Mouse (Mus musculus) lung, embryonic 15.5 days (tissue): ENCODE data around the gene Mas1. TPM values are rescaled to one million over a fixed set of nuclear protein-coding genes. Genes with fewer than 3 reads are reported as not detected.
"Not testable (repeated sequence)": the region's sequence is repeated elsewhere in the genome, so short reads cannot be mapped to it uniquely, and the experiment has no call there.

Source experiments
- ATAC-seq: fragments of 200-750 bp; cut with Nextera tagmentation; 2 replicates; pipeline ENCODE4 v1.8.0; 2017; ENCODE audit warnings: moderate number of reproducible peaks, borderline replicate concordance; ENCODE audit not compliant: low FRiP score, low TSS enrichment; ENCODE audit errors: extremely low read depth
- H3K27ac ChIP-seq: fragments of 300-500 bp; sonication (generic); 2 replicates; pipeline ENCODE4 v1.5.1; 2015; ENCODE audit warnings: moderate library complexity, mild to moderate bottlenecking, inconsistent platforms
- H3K27me3 ChIP-seq: fragments of 300-500 bp; sonication (generic); 2 replicates; pipeline ENCODE4 v1.6.1; 2015; ENCODE audit warnings: inconsistent platforms
- H3K36me3 ChIP-seq: fragments of 300-500 bp; sonication (generic); 2 replicates; pipeline ENCODE4 v1.6.1; 2015; ENCODE audit warnings: inconsistent platforms
- H3K4me1 ChIP-seq: fragments of 300-500 bp; sonication (generic); 2 replicates; pipeline ENCODE4 v1.6.1; 2015; ENCODE audit warnings: inconsistent platforms
- H3K4me2 ChIP-seq: fragments of 300-500 bp; sonication (generic); 2 replicates; pipeline ENCODE4 v1.6.1; 2015; ENCODE audit warnings: inconsistent platforms, mild to moderate bottlenecking, moderate library complexity
- H3K4me3 ChIP-seq: fragments of 300-500 bp; sonication (generic); 2 replicates; pipeline ENCODE4 v1.5.1; 2015; ENCODE audit warnings: mild to moderate bottlenecking, inconsistent platforms
- H3K9ac ChIP-seq: fragments of 300-500 bp; sonication (generic); 2 replicates; pipeline ENCODE4 v1.6.1; 2015; ENCODE audit warnings: inconsistent platforms
- H3K9me3 ChIP-seq: fragments of 300-500 bp; sonication (generic); 2 replicates; pipeline ENCODE4 v1.6.1; 2016; ENCODE audit warnings: inconsistent platforms
- WGBS: fragments of 180-500 bp; shearing (Covaris S2); methylation state at CpG from one replicate; pipeline ENCODE4 v1.1.7; 2015; 5-methylcytosine and 5-hydroxymethylcytosine counted together
- polyA plus RNA-seq: library from polyadenylated mRNA; unstranded; fragments of >200 nt; fragmentation: Nextera tagmentation; extraction: Ambion mirVana; gene quantifications from 2 replicates; pipeline ENCODE4 v1.2.1, GENCODE M21; 2015

Gene Mas1
- polyA plus RNA-seq, 1 experiment from 2014 or later, result 0.69 TPM

GRCm38 (mm10) chr17:12902291-12902690, 34.3 kb upstream of the Mas1 start:
- H3K9me3 ChIP-seq, result no peaks in the 10 kb centered on the region
- H3K36me3 ChIP-seq, result peaks cover 4% of the 10 kb centered on the region; the same call in 1 of the 2 replicates
- 82% methylated on average over 6 of the region's 6 CpGs for WGBS
- H3K4me2 ChIP-seq, result no peak overlapping the region
- H3K27ac ChIP-seq, result no peak overlapping the region
- no peak for ATAC-seq
- H3K27me3 ChIP-seq, result no peaks in the 10 kb centered on the region
- H3K9ac ChIP-seq, result no peak overlapping the region
- peaks cover 3% of the 10 kb centered on the region; the same call in 1 of the 2 replicates for H3K4me1 ChIP-seq
- H3K4me3 ChIP-seq, result no peak overlapping the region

- H3K4me2 ChIP-seq, H3K4me3 ChIP-seq, ATAC-seq, H3K9me3 ChIP-seq, H3K27ac ChIP-seq, H3K36me3 ChIP-seq, H3K9ac ChIP-seq, H3K27me3 ChIP-seq, H3K4me1 ChIP-seq: not testable (repeated sequence)
- 34% methylated on average over 2 of the region's 2 CpGs for WGBS
Observed at GRCm38 (mm10) chr17:12898607-12899006, 30.7 kb upstream of the Mas1 start.

GRCm38 (mm10) chr17:12897674-12898073, 29.7 kb upstream of the Mas1 start:
- Histone ChIP-seq H3K4me1 (no peaks in the 10 kb centered on the region), H3K36me3 (peaks cover 4% of the 10 kb centered on the region; the same call in 1 of the 2 replicates), H3K4me3 (no peak overlapping the region), H3K9ac (no peak overlapping the region), H3K9me3 (no peaks in the 10 kb centered on the region), H3K27me3 (no peaks in the 10 kb centered on the region), H3K27ac (no peak overlapping the region), H3K4me2 (no peak overlapping the region)
- WGBS, result 80% methylated on average over 5 of the region's 5 CpGs
- no peak for ATAC-seq

- no peak for ATAC-seq
- Histone ChIP-seq H3K9me3 (no peaks in the 10 kb centered on the region), H3K4me3 (no peak overlapping the region), H3K36me3 (no peaks in the 10 kb centered on the region), H3K9ac (no peak overlapping the region), H3K4me2 (no peak overlapping the region), H3K27me3 (no peaks in the 10 kb centered on the region), H3K4me1 (peaks cover 8% of the 10 kb centered on the region), H3K27ac (no peak overlapping the region)
- WGBS, result 85% methylated on average over 9 of the region's 9 CpGs
Observed at GRCm38 (mm10) chr17:12892033-12892432, 24.1 kb upstream of the Mas1 start.

- Histone ChIP-seq H3K36me3 (no peaks in the 10 kb centered on the region), H3K27me3 (no peaks in the 10 kb centered on the region), H3K27ac (no peak overlapping the region), H3K4me3 (no peak overlapping the region), H3K9me3 (no peaks in the 10 kb centered on the region), H3K4me2 (no peak overlapping the region), H3K9ac (no peak overlapping the region), H3K4me1 (peaks cover 17% of the 10 kb centered on the region)
- 86% methylated on average over 4 of the region's 4 CpGs for WGBS
- ATAC-seq, result no peak
Observed at GRCm38 (mm10) chr17:12891054-12891453, 23.1 kb upstream of the Mas1 start.

GRCm38 (mm10) chr17:12887021-12887775, 19.3 kb upstream of the Mas1 start:
- peak; percentile 69 for ATAC-seq
- WGBS, result 49% methylated on average over 15 of the region's 15 CpGs
- Histone ChIP-seq H3K4me1 (peaks cover 17% of the 10 kb centered on the region), H3K9ac (no peak overlapping the region), H3K9me3 (no peaks in the 10 kb centered on the region), H3K4me2 (no peak overlapping the region), H3K27ac (peak overlapping the region; percentile 68), H3K36me3 (no peaks in the 10 kb centered on the region), H3K4me3 (no peak overlapping the region), H3K27me3 (no peaks in the 10 kb centered on the region)

- Histone ChIP-seq H3K9me3 (no peaks in the 10 kb centered on the region), H3K4me2 (no peak overlapping the region), H3K4me1 (peaks cover 17% of the 10 kb centered on the region), H3K9ac (no peak overlapping the region), H3K4me3 (no peak overlapping the region), H3K36me3 (no peaks in the 10 kb centered on the region), H3K27ac (no peak overlapping the region), H3K27me3 (no peaks in the 10 kb centered on the region)
- 36% methylated on average over 6 of the region's 6 CpGs for WGBS
- ATAC-seq, result no peak
Observed at GRCm38 (mm10) chr17:12886620-12887019, 18.7 kb upstream of the Mas1 start.

GRCm38 (mm10) chr17:12881216-12881615, 13.3 kb upstream of the Mas1 start:
- 80% methylated on average over 1 of the region's 1 CpGs for WGBS
- H3K4me2 ChIP-seq, result no peak overlapping the region
- ATAC-seq, result no peak
- H3K4me3 ChIP-seq, result no peak overlapping the region
- H3K27ac ChIP-seq, result no peak overlapping the region
- no peaks in the 10 kb centered on the region for H3K36me3 ChIP-seq
- H3K9me3 ChIP-seq, result no peaks in the 10 kb centered on the region
- no peaks in the 10 kb centered on the region; the same call in 1 of the 2 replicates for H3K27me3 ChIP-seq
- peaks cover 6% of the 10 kb centered on the region; the same call in 1 of the 2 replicates for H3K4me1 ChIP-seq
- H3K9ac ChIP-seq, result no peak overlapping the region

- peaks cover 5% of the 10 kb centered on the region; the same call in 1 of the 2 replicates for H3K4me1 ChIP-seq
- H3K36me3 ChIP-seq, result no peaks in the 10 kb centered on the region
- ATAC-seq, result peak; percentile 73; the same call in 1 of the 2 replicates
- peak overlapping the region; percentile 7; the same call in 1 of the 2 replicates for H3K4me3 ChIP-seq
- no peak overlapping the region for H3K27ac ChIP-seq
- no peaks in the 10 kb centered on the region; the same call in 1 of the 2 replicates for H3K27me3 ChIP-seq
- H3K4me2 ChIP-seq, result peak overlapping the region; percentile 50
- H3K9ac ChIP-seq, result no peak overlapping the region
- WGBS, result 2% methylated on average over 14 of the region's 14 CpGs
- no peaks in the 10 kb centered on the region for H3K9me3 ChIP-seq
Observed at GRCm38 (mm10) chr17:12880178-12880577, 12.2 kb upstream of the Mas1 start.

GRCm38 (mm10) chr17:12875734-12876133, 7.8 kb upstream of the Mas1 start, which contains the start of gene Mrgprh:
Gene Mrgprh (plus strand): TSS chr17:12876034.
- Histone ChIP-seq H3K9me3 (no peaks in the 10 kb centered on the region), H3K4me2 (no peak within 1 kb of the TSS), H3K4me3 (no peak within 1 kb of the TSS), H3K9ac (no peak within 1 kb of the TSS), H3K27me3 (no peaks in the 10 kb centered on the region; the same call in 1 of the 2 replicates), H3K36me3 (no peaks in the 10 kb centered on the region), H3K27ac (no peak within 1 kb of the TSS), H3K4me1 (peaks cover 5% of the 10 kb centered on the region; the same call in 1 of the 2 replicates)
- ATAC-seq, result no peak
- WGBS, result 72% methylated on average over 5 of the region's 5 CpGs

- Histone ChIP-seq H3K4me1 (peaks cover 6% of the 10 kb centered on the region; the same call in 1 of the 2 replicates), H3K4me2 (no peak overlapping the region), H3K27me3 (no peaks in the 10 kb centered on the region; the same call in 1 of the 2 replicates), H3K9ac (no peak overlapping the region), H3K4me3 (no peak overlapping the region), H3K27ac (no peak overlapping the region), H3K36me3 (no peaks in the 10 kb centered on the region), H3K9me3 (no peaks in the 10 kb centered on the region)
- 61% methylated on average over 16 of the region's 16 CpGs for WGBS
- ATAC-seq, result no peak
Observed at GRCm38 (mm10) chr17:12872275-12873028, 4.5 kb upstream of the Mas1 start.

- no peaks in the 10 kb centered on the region for H3K9me3 ChIP-seq
- WGBS, result 6% methylated on average over 4 of the region's 4 CpGs
- no peak overlapping the region for H3K9ac ChIP-seq
- H3K27ac ChIP-seq, result no peak overlapping the region
- H3K27me3 ChIP-seq, result no peaks in the 10 kb centered on the region; the same call in 1 of the 2 replicates
- ATAC-seq, result no peak
- H3K4me1 ChIP-seq, result peaks cover 6% of the 10 kb centered on the region; the same call in 1 of the 2 replicates
- H3K4me3 ChIP-seq, result no peak overlapping the region
- no peaks in the 10 kb centered on the region for H3K36me3 ChIP-seq
- H3K4me2 ChIP-seq, result no peak overlapping the region
Observed at GRCm38 (mm10) chr17:12868640-12869039, 697 bp upstream of the Mas1 start.
